Mouse (Mus musculus): ENCODE measurements around the gene Tcf19.

- no peak for TF ChIP-seq CTCF (IDR thresholded peaks at IDR 0.05; ENCODE audit: low read depth)
- TF ChIP-seq EP300 (IDR thresholded peaks at IDR 0.05; ENCODE audit: low read depth), result no peak
Observed at GRCm38 (mm10) chr17:35549437-35550142, 33.0 kb upstream of the Tcf19 start.

Data from liver, embryonic 14.5 days (tissue).